Mouse (Mus musculus) liver, adult 10 weeks (tissue): ENCODE measurements around the gene Sdr39u1. TPM values are rescaled to one million over a fixed set of nuclear protein-coding genes. Genes with fewer than 3 reads are reported as not detected.

Experiments used
- polyA plus RNA-seq: library from polyadenylated mRNA; stranded (reverse); fragments of 350-450 nt; fragmentation: Illumina TruSeq; extraction: RNeasy Lipid Tissue Mini Kit (QIAGEN cat#74804); gene quantifications from one replicate; pipeline ENCODE4 v1.2.3, GENCODE M21; 2014; ENCODE audit warnings: low read depth, low replicate concordance

Sdr39u1 gene
- 6.6 TPM for polyA plus RNA-seq

DNA sequence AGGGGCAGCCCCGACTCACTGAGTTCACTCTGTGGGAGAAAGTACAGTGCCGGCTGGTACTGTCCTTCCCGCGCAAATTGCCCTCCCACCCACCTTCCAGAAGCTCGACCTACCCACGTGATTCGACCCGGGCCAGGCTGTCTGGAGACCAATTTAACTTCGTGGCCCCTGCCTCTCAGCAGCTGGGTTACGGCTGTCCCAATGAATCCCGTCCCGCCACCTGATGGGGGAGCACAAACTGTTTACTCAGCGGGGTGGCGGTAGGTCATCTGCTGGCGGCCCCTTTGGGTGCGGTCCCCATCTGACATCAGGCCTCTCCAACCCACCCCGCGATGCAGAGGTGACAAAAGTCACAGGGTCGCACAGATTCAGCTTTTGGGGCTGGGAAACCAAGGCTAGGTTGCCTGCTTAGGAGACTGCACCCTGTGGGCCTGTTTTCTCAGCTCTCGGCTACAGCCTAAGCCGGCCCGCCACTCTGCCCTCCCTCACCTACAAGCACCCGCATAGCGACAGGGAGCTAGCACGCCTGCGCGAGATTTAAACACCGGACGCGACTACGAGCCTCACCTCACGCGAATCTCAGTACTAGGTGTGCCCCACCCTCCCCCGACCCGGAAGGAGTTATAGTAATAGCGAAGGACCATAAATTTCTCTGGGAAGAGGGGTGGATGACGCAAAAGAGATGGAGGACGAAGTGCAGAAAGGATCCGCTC is at the start of gene Sdr39u1:
Gene Sdr39u1 (minus strand): TSS at position 593 of the 713 bp plus-strand sequence.

DNA sequence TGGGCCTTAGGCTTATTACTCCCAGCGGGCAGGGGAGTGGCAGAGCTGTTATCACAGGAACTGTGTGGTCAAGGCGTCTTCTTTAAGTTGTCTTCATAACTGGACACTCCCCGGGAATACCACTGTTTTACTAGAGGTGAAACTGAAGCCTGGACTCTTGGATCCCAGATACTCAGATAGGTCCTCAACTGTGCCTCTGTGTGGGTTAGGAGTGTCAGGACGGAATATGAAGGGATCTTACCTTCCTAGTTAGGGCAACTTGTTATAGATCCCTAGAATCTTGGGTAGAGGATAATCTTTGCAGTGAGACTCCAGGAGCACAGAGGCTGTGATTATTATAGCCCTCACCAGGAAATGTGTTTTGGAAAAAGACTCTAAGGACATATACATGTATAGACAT is 44.5 kb upstream of the Sdr39u1 start, which contains the start of gene Cma1:
Gene Cma1 (minus strand): TSS at position 101 of the 400 bp plus-strand sequence.

DNA sequence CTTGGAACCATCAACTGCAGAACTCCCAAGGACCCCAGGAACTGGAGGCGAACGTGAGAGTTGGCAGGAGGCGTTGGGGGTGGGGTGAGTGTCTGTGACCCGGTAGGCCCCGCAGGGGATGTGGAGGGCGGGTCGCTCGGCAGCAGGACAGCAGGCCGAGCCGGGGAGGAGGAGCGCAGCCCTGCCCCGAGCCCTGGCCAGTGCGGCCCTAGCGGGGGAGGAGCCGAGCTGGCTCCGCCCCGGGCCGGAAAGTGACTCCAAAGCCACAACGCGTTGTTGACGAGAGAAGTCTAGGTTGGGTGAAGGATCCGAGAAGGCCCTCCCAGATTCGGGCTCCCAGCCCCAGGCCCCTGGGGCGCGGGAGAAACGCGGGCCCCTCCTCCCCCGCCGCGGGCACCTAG is 15.4 kb downstream of the Sdr39u1 start, which contains the start of gene Khnyn:
Gene Khnyn (plus strand): TSS at position 235 of the 401 bp plus-strand sequence.

DNA sequence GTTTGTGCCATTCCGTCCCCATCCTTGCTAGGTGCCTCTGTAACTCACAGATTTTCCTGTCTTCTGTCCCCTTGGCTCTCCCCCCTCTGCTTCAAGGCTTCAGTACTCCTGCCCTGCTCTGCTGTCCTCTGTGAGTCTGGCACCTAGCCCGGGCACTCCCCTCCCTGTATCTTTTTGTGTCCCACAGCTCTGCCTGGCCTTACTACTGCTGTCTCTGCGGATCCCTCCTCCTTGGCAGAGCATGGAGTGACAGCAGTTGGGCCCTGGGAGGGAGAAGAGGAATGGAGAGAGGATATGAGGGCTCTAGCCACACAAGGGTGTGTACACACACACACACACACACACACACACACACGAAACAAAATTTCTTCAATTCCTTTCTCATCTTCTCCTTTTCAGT is 15.9 kb downstream of the Sdr39u1 start, which contains the start of gene Cbln3:
Gene Cbln3 (minus strand): TSS at position 227 of the 400 bp plus-strand sequence.

DNA sequence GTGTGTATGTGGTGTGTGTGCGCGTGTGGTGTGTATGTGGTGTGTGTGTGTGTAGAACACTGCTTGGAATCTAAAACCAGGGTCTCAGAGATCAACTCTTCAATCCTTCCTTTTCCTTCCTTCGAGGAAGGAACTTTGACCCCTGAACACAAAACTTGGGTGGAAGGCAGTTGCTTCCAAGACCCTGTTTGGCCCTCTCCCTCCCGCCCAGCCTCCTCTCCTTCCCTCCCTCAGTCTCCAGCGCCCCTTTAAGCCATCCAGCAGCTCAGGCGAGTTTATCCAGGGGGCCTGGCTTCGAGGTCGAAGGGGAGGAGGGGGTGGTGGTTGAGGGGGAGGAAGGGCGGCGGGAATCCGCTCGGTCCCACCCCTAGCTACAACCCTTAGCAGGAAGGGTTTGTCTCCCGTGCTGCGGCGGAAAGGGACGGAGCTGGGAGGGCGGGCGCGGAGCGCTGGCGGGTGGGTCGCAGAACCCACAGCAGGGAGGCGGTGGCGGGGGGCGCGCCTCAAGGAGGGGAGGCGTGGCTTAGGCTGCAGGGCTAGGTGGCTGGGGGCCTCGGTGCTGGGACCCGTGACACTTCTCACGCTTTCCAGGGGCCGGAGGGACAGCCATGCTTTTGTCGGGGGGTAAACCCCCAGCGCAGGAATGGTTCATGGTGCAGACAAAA is 46.3 kb downstream of the Sdr39u1 start, which contains the start of gene Nynrin:
Gene Nynrin (plus strand): TSS at position 390 of the 665 bp plus-strand sequence.

Other genes starting within 250 kb of the Sdr39u1 start
- gene Mdp1, start 239.8 kb downstream of the Sdr39u1 start, polyA plus RNA-seq = 9.9 TPM
- 16.3 TPM for gene Gmpr2, start 228.4 kb downstream of the Sdr39u1 start, polyA plus RNA-seq
- 75.4 TPM for gene Nedd8, start 228.2 kb downstream of the Sdr39u1 start, polyA plus RNA-seq
- gene Tinf2, start 218.5 kb downstream of the Sdr39u1 start, polyA plus RNA-seq = 4.1 TPM
- gene Tgm1, start 186.4 kb downstream of the Sdr39u1 start, polyA plus RNA-seq = 0.66 TPM
- gene Rabggta, start 178.0 kb downstream of the Sdr39u1 start, polyA plus RNA-seq = 1.4 TPM
- 50.2 TPM for gene Dhrs1, start 154.6 kb downstream of the Sdr39u1 start, polyA plus RNA-seq
- gene Nop9, start 154.6 kb downstream of the Sdr39u1 start, polyA plus RNA-seq = 5.4 TPM
- 47.4 TPM for gene Cideb, start 141.8 kb downstream of the Sdr39u1 start, polyA plus RNA-seq
- 0.24 TPM for gene Ltb4r2, start 138.9 kb downstream of the Sdr39u1 start, polyA plus RNA-seq
- gene Ltb4r1, start 134.3 kb downstream of the Sdr39u1 start, polyA plus RNA-seq = not detected
- 0.58 TPM for gene Adcy4, start 116.2 kb downstream of the Sdr39u1 start, polyA plus RNA-seq
- gene Ripk3, start 111.4 kb downstream of the Sdr39u1 start, polyA plus RNA-seq = 0.53 TPM
- gene Nfatc4, start 77.1 kb downstream of the Sdr39u1 start, polyA plus RNA-seq = not detected
- gene Nynrin, start 46.3 kb downstream of the Sdr39u1 start, polyA plus RNA-seq = 0.05 TPM
- gene Cbln3, start 15.9 kb downstream of the Sdr39u1 start, polyA plus RNA-seq = 0.19 TPM
- 16.9 TPM for gene Khnyn, start 15.3 kb downstream of the Sdr39u1 start, polyA plus RNA-seq
- not detected for gene Cma1, start 44.4 kb upstream of the Sdr39u1 start, polyA plus RNA-seq
- not detected for gene Cma2, start 50.7 kb upstream of the Sdr39u1 start, polyA plus RNA-seq
- not detected for gene Mcpt1, start 117.7 kb upstream of the Sdr39u1 start, polyA plus RNA-seq
- gene Mcpt9, start 130.2 kb upstream of the Sdr39u1 start, polyA plus RNA-seq = not detected
- gene Mcpt2, start 141.7 kb upstream of the Sdr39u1 start, polyA plus RNA-seq = not detected
- gene Mcpt4, start 162.0 kb upstream of the Sdr39u1 start, polyA plus RNA-seq = not detected
- not detected for gene Mcpt8, start 185.0 kb upstream of the Sdr39u1 start, polyA plus RNA-seq
- gene Ctsg, start 202.3 kb upstream of the Sdr39u1 start, polyA plus RNA-seq = not detected
- not detected for gene Gzme, start 220.3 kb upstream of the Sdr39u1 start, polyA plus RNA-seq
- not detected for gene Gzmd, start 232.3 kb upstream of the Sdr39u1 start, polyA plus RNA-seq